ENCODE assay signal across 8 mouse cellular contexts in the genomic region with DNA sequence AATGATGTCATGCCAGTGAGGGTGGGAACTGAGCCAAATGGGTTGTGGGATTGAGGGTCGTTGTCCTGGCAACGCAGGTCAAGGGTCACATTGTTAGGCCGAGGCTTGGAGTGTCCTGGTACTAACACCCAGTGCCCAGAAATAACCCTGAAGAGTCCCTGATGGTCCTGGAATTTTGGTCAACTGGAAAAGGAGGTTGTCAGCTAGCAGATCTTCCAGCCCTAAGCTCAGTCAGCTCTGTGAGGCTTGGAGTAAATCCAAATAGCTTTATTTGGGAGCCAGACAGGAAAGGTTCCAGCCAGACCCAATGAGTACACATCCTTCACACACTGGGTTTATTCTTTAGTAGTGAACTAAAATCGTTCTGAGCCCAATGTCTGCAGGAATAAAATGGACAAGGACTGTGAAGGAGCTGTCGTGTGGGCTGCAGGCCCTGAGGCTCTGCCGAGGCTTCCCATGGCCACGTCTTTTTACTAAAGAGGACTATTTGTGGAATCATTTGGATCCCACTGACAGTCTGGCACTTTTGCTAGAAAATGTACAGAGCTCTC.
DNase-seq lines count a peak whose midpoint lies in the region; ATAC-seq and TF ChIP-seq lines count a peak whose summit lies in the region.

No protein-coding gene starts in this region.

- intact Hi-C loops in left cerebral cortex, postnatal 14 days (cut with DNase I): no loop called here

- H3K36me3 ChIP-seq in kidney, adult 2 months (ENCODE audit: control insufficient read depth, insufficient read depth, low read length): no peaks in the 10 kb centered on the region
- no peaks in the 10 kb centered on the region for H3K36me3 ChIP-seq in neural tube, embryonic 15.5 days

- H3K4me1 ChIP-seq in lung, adult 2 months (ENCODE audit: control insufficient read depth, insufficient read depth, low read length): peaks cover 19% of the 10 kb centered on the region
- peaks cover 9% of the 10 kb centered on the region for H3K4me1 ChIP-seq in kidney, adult 2 months (ENCODE audit: control insufficient read depth, insufficient read depth, low read length)
- H3K4me1 ChIP-seq in neural tube, embryonic 15.5 days: peaks cover 25% of the 10 kb centered on the region

- no peaks in the 10 kb centered on the region for H3K27me3 ChIP-seq in kidney, adult 2 months (replicated peaks; ENCODE audit: control insufficient read depth, insufficient read depth, low read length)
- H3K27me3 ChIP-seq in neural tube, embryonic 15.5 days (replicated peaks): no peaks in the 10 kb centered on the region

- no peak overlapping the region for H3K4me2 ChIP-seq in neural tube, embryonic 15.5 days

- H3K9ac ChIP-seq in neural tube, embryonic 15.5 days (replicated peaks): no peak overlapping the region

- no peak overlapping the region for H3K4me3 ChIP-seq in lung, adult 2 months (replicated peaks; ENCODE audit: extremely low read depth, low read depth, low read length)
- no peak overlapping the region for H3K4me3 ChIP-seq in kidney, adult 2 months (ENCODE audit: insufficient read depth, low read depth, low read length)
- no peak overlapping the region for H3K4me3 ChIP-seq in neural tube, embryonic 15.5 days (replicated peaks)

- peak; percentile 28 to 52 for DNase-seq in lung, adult 18-20 months
- no peak for DNase-seq in lung, adult 2 months
- DNase-seq in heart, adult 8-10 months (ENCODE audit: low spot score): peak; percentile 79
- peak; percentile 79 for DNase-seq in kidney, adult 2 months
- DNase-seq in left cerebral cortex, postnatal 14 days (ENCODE audit: low spot score in 2 of 2): peak; percentile 54 to 73
- DNase-seq in T-cell, adult 2 months (ENCODE audit: low spot score): no peak
- no peak for DNase-seq in spleen, postnatal 14 days (ENCODE audit: low spot score in 2 of 2)

- TF ChIP-seq CTCF in lung, adult 2 months (IDR thresholded peaks at IDR 0.05; ENCODE audit: insufficient read depth, low read length): no peak
- TF ChIP-seq CTCF in kidney, adult 2 months (conservative IDR thresholded peaks at IDR 0.05; ENCODE audit: insufficient read depth, insufficient read length, low read depth, low read length): no peak

- 31% methylated on average over 7 of the region's 7 CpGs for WGBS in lung, adult 2 months
- whole genome bisulfite sequencing in kidney, adult 2 months: 51% methylated on average over 7 of the region's 7 CpGs
- 44% methylated on average over 7 of the region's 7 CpGs for WGBS in neural tube, embryonic 15.5 days

- peak; percentile 50 for ATAC-seq in neural tube, embryonic 15.5 days (ENCODE audit: low FRiP score)

- peak overlapping the region; percentile 79 for H3K27ac ChIP-seq in kidney, adult 2 months (ENCODE audit: insufficient read depth, low read depth, low read length)
- H3K27ac ChIP-seq in neural tube, embryonic 15.5 days (replicated peaks): peak overlapping the region; percentile 78

- no peak for TF ChIP-seq POLR2A in lung, adult 2 months (IDR thresholded peaks at IDR 0.05; ENCODE audit: borderline replicate concordance, extremely low read depth, low read depth, low read length)
- no peak for TF ChIP-seq POLR2A in kidney, adult 2 months (IDR thresholded peaks at IDR 0.05; ENCODE audit: low read depth, low read length)

- H3K9me3 ChIP-seq in neural tube, embryonic 15.5 days (replicated peaks): no peaks in the 10 kb centered on the region; the same call in 1 of the 2 replicates

Comparison
In these comparisons a context has a peak if more than half of its experiments do, and no peak if none do; other contexts are left out.
1. DNase-seq: peak in lung, adult 18-20 months (2 of 2), heart, adult 8-10 months (single experiment), kidney, adult 2 months (single experiment) and left cerebral cortex, postnatal 14 days (2 of 2); none in lung, adult 2 months (single experiment), T-cell, adult 2 months (single experiment) and spleen, postnatal 14 days (0 of 2).